Mouse (Mus musculus): Measurements from ENCODE around the gene Rexo4.

The Rexo4 gene

GRCm38 (mm10) chr2:26943253-26943652 lies 20.9 kb downstream of the Rexo4 start:
- no peak for DNase-seq (ENCODE audit: low spot score)

- DNase-seq (ENCODE audit: low spot score), result no peak
Measured at GRCm38 (mm10) chr2:26941539-26941938, 22.6 kb downstream of the Rexo4 start.

GRCm38 (mm10) chr2:26936425-26936824 lies 27.8 kb downstream of the Rexo4 start:
- no peak for DNase-seq (ENCODE audit: low spot score)

- DNase-seq (ENCODE audit: low spot score), result no peak
Measured at GRCm38 (mm10) chr2:26935286-26935685, 28.9 kb downstream of the Rexo4 start.

- peak; percentile 92 for DNase-seq (ENCODE audit: low spot score)
Measured at GRCm38 (mm10) chr2:26933304-26934055, 30.7 kb downstream of the Rexo4 start, which contains the start of the genes Surf4 and Stkld1. Gene Surf4 (minus strand): TSS chr2:26933928. Gene Stkld1 (plus strand): TSS chr2:26934047.

GRCm38 (mm10) chr2:26932473-26933303 lies 31.5 kb downstream of the Rexo4 start:
- DNase-seq (ENCODE audit: low spot score), result peak; percentile 27

GRCm38 (mm10) chr2:26930390-26930789 lies 33.8 kb downstream of the Rexo4 start:
- DNase-seq (ENCODE audit: low spot score), result peak; percentile 81

GRCm38 (mm10) chr2:26927745-26928476 lies 36.3 kb downstream of the Rexo4 start:
- no peak for DNase-seq (ENCODE audit: low spot score)

GRCm38 (mm10) chr2:26921784-26922183 lies 42.4 kb downstream of the Rexo4 start:
- no peak for DNase-seq (ENCODE audit: low spot score)

GRCm38 (mm10) chr2:26920190-26920855 lies 43.9 kb downstream of the Rexo4 start:
- DNase-seq (ENCODE audit: low spot score), result no peak

- DNase-seq (ENCODE audit: low spot score), result no peak
Measured at GRCm38 (mm10) chr2:26919684-26920083, 44.5 kb downstream of the Rexo4 start.

GRCm38 (mm10) chr2:26916738-26917137 lies 47.4 kb downstream of the Rexo4 start:
- no peak for DNase-seq (ENCODE audit: low spot score)

- peak; percentile 84 for DNase-seq (ENCODE audit: low spot score)
Measured at GRCm38 (mm10) chr2:26915927-26916728, 48.1 kb downstream of the Rexo4 start, which contains the start of the genes Surf2 and Surf1. Gene Surf2 (plus strand): TSS chr2:26916367. Gene Surf1 (minus strand): TSS chr2:26916530.

- DNase-seq (ENCODE audit: low spot score), result no peak
Measured at GRCm38 (mm10) chr2:26914148-26914941, 49.8 kb downstream of the Rexo4 start.

GRCm38 (mm10) chr2:26913416-26914147 lies 50.6 kb downstream of the Rexo4 start:
- peak; percentile 3 for DNase-seq (ENCODE audit: low spot score)

- peak; percentile 3 for DNase-seq (ENCODE audit: low spot score)
Measured at GRCm38 (mm10) chr2:26912253-26912770, 51.9 kb downstream of the Rexo4 start.

- peak; percentile 67 for DNase-seq (ENCODE audit: low spot score)
Measured at GRCm38 (mm10) chr2:26910994-26911765, 53.0 kb downstream of the Rexo4 start.

All from layer of hippocampus, adult 11-12 months (tissue).